Mouse (Mus musculus) CH12F3 (cell line): ENCODE measurements around the gene Adk.

Experiments
- in situ Hi-C: fragments of 300-500 bp; cut with MboI; formaldehyde crosslinking; loops from 2 replicates; pipeline ENCODE4 v1.14.3; 2020; ENCODE audit warnings: low sequenced_read_pairs

Adk gene

DNA sequence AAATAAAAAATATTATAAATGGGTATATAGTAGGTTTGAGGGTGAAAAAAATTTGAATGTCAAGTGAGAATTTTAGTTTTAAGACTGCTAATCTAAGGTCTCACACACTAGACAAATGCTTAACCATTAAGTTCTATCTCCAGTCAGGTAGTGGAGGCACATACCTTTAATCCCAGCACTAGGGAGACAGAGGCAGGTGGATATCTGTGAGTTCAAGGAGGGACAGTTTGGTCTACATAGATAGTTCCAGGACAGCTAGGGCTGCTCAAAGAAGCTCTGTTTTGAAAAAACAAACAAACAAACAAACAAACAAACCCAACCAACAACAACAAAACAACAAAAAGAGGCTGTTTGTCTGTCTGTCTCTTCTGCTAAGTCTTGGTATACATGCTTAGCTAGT is 43.9 kb downstream of the Adk start:
- in situ Hi-C loops, result no loop called here

- in situ Hi-C loops, result no loop called here
These were observed 44.3 kb downstream of the Adk start for GRCm38 (mm10) chr14:21096689-21097088.

GRCm38 (mm10) chr14:21099371-21099770 is 47.0 kb downstream of the Adk start:
- in situ Hi-C loops, result no loop called here

DNA sequence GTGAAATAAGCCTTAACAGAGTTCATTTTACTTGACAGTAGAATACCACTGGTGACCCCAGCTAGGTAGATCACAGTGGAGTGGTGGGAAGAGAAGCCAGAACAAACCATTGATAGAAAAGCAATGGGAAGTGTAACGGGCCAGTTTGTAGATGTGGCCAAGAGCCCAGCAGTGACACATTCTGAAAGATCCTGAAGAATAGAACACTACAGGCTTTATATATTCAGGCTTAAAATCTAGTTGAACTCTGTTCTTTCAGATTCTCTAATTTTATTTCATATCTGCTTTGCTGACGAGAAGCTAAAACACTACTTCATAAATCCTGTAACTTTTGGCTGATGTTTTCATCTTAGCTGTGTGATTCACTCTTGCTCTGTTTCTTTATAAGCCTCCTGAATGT is 48.5 kb downstream of the Adk start:
- in situ Hi-C loops, result no loop called here

DNA sequence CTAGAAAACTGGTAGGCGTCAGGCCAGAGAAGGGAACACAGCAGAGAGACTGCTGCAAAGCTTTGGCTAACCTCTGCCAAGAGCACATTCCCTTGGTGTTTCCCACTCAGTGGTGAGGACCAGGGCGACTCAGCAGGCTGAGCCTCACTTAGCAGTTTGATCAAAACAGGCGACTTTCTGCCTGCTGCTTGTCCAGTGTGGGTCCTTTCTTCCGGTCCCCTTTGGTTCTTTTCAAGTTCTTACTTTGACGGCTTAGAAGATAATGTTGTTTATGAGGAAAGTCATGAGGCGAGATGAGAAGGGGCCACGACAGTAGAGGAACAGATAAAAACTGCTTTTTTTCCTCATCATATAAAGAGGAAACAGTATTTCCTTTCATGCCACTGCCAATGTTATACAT is 49.2 kb downstream of the Adk start:
- in situ Hi-C loops, result no loop called here

DNA sequence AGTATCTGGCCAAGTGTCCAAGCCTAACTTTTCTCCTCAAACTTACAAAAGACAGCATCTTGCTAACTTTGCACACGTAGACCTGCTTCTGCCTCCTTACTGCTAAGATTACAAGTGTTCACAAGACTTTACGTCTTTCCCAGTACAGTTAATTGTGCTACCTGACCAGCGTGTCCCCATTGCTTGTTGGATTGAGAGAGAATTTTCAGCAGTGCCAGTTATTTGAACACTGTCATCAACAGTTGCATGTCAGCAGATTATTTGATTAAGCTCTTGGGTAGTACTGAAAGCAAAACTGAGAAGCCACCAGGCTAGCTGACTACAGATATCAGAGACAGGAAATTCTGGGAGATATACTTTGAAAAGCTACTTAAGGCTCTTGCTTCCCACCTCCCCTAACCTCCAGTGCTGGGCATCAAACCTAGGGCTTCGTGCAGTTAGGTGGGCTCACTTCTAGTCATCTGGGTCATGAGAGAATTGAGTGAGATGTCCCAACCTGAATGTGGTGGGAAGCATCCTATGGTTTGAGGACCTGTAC is 50.4 kb downstream of the Adk start:
- in situ Hi-C loops, result no loop called here

DNA sequence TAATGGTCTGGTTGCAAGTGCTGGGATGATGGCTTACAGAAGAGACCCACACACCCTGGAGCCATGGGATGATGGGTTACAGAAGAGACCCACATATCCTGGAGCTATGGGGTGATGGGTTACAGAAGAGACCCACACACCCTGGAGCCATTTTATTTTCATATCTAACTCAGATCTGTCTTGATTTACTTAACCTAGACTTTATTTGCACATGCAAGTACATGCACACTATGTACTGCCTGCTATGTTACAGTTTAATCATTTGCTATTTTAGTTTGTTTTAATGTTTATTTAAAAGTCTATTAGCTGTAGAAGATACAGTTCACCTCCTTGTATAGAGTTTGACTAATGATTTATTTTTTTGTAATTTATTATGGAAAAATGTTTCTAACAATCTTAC is 52.7 kb downstream of the Adk start:
- in situ Hi-C loops, result no loop called here

DNA sequence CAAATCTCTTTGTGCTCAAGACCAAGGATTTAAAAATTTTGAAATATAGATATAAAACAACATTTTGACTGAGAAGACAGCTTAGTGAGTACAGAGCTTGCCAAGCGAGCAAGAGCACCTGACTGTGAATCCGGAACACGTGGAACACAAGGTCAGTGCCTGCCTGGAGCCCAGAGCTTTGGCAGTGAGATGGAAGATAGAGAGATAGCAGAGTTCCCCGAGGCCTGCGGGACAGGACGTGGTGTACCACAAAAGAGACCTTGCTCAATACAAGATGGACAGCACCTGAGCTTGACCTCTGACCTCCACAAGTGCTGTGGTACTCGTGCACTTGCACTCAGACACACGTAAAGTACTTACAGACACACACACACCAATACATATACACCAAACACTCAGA is 54.2 kb downstream of the Adk start:
- in situ Hi-C loops, result no loop called here

DNA sequence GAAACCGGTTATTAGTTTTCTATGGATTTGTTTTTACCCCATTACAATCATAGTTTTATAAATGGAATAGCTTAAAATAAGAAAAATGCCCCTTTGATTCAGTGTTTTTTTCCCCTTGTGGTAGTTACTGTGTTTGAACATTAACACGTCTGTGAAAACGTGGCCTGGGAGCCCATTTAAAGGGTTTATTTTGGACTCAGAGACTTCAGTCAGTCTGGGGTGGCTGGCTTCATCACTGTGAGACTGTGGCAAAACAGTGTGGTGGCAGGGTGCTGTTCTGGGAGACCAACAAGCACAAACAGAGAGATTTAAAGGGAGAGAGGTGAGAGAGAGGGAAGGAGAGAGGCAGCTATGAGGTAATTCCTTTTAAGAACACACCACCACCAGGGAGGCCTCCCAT is 55.2 kb downstream of the Adk start:
- in situ Hi-C loops, result no loop called here

GRCm38 (mm10) chr14:21110492-21110891 is 58.1 kb downstream of the Adk start:
- in situ Hi-C loops, result no loop called here

DNA sequence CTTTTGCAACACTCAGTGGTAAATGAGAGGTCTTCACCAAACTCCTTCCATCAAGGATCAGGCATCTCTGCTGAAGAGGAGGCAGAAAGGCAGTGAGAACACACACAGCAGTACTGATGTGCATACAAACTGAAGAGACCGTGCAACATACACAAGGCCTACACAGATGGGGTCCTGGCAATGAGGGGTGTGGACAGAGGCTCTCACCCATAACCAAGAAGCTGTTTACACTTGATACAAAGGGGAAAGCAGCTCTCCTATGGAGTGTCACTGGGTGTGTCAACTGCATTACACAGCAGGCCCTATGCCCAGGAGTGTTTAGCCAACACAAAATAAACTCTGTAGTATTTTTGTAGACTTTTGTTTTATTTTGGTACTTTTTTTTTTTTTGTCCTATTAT is 59.1 kb downstream of the Adk start:
- in situ Hi-C loops, result no loop called here

GRCm38 (mm10) chr14:21112174-21112573 is 59.8 kb downstream of the Adk start:
- in situ Hi-C loops, result no loop called here

DNA sequence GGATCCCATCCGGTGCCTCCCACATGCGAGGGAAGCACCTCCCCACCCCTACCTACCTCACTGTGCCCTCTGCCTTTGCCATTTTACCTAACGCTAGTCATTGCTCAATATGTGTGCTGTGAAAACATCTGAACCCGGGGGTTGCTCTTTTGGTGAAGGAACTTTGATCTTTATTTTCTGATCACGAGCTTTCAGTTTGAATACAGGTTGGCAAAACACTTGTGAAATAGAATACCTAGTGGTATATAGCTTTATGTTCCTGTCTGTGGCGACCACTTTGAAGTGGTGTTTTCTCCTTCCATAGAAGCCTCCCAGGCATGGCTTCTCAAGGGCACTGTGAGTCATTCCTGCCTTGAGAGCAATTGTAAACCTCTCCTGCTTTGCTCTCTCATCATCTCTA is 60.4 kb downstream of the Adk start:
- in situ Hi-C loops, result no loop called here

DNA sequence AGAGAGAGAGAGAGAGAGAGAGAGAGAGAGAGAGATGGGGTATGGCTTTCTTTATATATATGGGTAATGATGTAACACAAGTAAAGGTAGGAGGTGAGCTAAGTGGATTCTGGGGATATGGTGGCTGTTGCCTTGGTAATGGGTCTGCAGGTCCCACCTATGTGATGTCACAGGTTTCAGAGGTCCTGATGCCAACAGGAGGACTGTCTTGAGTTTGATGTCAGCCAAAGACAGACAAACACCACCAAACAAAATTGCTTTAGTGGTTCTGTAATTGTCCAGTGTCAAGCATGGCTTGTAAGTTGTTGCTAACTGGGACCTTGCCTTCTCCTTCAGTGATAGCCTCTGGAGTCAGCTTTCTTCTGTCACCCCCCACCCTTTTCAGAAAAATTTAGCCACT is 62.0 kb downstream of the Adk start:
- in situ Hi-C loops, result no loop called here

- in situ Hi-C loops, result no loop called here
These were observed 62.9 kb downstream of the Adk start for GRCm38 (mm10) chr14:21115318-21115717.

- in situ Hi-C loops, result no loop called here
These were observed 63.6 kb downstream of the Adk start for GRCm38 (mm10) chr14:21115888-21116460.

GRCm38 (mm10) chr14:21118095-21118494 is 65.7 kb downstream of the Adk start:
- in situ Hi-C loops, result no loop called here

GRCm38 (mm10) chr14:21119653-21120313 is 67.4 kb downstream of the Adk start:
- in situ Hi-C loops, result no loop called here

- in situ Hi-C loops, result no loop called here
These were observed 68.1 kb downstream of the Adk start for GRCm38 (mm10) chr14:21120473-21120872.

GRCm38 (mm10) chr14:21127215-21127614 is 74.8 kb downstream of the Adk start:
- in situ Hi-C loops, result no loop called here

DNA sequence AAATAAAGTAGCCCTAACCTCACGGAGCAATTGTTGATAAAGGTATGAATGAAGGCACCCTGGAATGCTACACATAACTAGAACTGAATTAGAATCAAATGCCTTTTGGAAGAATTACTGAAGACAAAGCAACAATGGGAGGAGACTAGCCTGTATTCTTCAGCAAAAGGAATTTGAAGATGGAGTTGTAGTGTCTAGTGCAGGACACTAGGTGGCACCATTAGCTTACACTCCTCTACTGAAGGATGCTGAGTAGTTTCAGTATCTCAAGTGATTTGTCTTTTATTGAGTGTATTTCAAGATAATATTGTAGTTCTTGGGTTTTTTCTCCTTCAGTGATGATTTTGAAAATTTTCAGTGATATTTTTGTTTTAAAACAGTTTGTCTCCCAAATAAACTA is 84.5 kb downstream of the Adk start:
- in situ Hi-C loops, result loop anchor here (5.0 to 10.0 kb wide), 3 partner anchors 528 to 718 kb away; no protein-coding TSS in a partner anchor

GRCm38 (mm10) chr14:21142603-21143002 is 90.2 kb downstream of the Adk start:
- in situ Hi-C loops, result no loop called here
